Mouse (Mus musculus) T-helper 1 cell (primary cell): Measurements from ENCODE around the gene Stat5b.

Source experiments
- in situ Hi-C: fragments of 300-600 bp; cut with MboI, MseI; formaldehyde crosslinking; loops from one replicate; pipeline ENCODE4 v1.15.1; 2025; ENCODE audit warnings: high pct_unique_total_duplicates

The Stat5b gene

GRCm38 (mm10) chr11:100870256-100870967 is 19.9 kb upstream of the Stat5b start:
- in situ Hi-C loops = loop anchor here (5.0 kb wide), 1 partner anchor 73 kb away; no protein-coding TSS in a partner anchor

DNA sequence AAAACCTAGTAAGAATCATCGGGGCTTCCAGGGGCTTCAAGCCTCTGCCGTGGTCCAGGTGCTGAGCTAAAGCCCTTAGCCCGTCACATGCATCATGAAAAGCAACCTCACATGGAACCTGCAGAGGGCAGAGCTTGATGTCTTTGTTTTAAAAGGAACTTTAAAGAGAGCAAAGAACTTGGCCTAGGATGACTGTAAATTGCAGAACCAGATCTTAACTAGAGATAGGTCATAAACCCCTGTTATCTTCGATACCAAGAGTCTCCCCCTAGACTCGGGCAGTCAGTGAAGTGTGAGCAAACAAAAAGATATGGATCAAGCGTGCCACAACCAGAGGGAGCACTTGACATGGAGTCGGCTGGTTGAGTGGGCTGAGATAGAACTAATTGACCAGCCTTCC is 15.1 kb upstream of the Stat5b start:
- in situ Hi-C loops = no loop called here

GRCm38 (mm10) chr11:100863141-100863540 is 12.6 kb upstream of the Stat5b start:
- in situ Hi-C loops = no loop called here

DNA sequence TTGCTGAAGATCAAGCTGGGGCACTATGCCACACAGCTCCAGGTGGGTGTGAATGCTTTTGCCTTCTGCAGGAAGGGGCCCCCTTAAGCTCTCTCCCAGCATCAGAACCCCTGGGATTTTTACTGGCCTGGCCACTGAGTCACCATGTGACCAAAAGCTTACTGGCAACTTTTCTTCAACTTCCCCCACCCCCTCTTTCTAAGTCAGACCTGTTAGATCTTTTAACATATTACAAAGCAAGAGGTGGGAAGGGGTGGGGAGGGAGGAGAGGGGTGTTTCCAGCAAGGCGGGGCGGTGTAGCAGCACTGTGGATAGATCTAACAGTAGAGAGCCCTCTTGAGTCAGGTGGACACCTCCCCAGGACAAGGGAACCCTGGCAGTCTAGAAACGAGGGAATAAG is 11.3 kb upstream of the Stat5b start:
- in situ Hi-C loops = no loop called here

DNA sequence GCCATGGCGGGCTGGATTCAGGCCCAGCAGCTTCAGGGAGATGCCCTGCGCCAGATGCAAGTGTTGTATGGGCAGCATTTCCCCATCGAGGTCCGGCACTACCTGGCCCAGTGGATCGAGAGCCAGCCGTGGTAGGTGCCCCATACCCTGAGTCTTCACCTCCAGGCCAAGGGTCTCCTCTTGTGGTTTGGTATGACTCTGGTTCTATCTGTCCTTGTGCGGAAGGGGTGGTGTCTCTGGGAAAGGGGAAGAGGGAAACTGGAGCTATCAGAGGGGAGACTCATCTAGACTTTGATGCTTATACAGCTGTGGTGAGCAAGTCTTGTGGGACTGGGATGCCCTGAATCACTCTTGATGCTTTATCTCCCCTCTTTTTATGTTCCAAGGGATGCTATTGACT is 10.8 kb upstream of the Stat5b start:
- in situ Hi-C loops = no loop called here

DNA sequence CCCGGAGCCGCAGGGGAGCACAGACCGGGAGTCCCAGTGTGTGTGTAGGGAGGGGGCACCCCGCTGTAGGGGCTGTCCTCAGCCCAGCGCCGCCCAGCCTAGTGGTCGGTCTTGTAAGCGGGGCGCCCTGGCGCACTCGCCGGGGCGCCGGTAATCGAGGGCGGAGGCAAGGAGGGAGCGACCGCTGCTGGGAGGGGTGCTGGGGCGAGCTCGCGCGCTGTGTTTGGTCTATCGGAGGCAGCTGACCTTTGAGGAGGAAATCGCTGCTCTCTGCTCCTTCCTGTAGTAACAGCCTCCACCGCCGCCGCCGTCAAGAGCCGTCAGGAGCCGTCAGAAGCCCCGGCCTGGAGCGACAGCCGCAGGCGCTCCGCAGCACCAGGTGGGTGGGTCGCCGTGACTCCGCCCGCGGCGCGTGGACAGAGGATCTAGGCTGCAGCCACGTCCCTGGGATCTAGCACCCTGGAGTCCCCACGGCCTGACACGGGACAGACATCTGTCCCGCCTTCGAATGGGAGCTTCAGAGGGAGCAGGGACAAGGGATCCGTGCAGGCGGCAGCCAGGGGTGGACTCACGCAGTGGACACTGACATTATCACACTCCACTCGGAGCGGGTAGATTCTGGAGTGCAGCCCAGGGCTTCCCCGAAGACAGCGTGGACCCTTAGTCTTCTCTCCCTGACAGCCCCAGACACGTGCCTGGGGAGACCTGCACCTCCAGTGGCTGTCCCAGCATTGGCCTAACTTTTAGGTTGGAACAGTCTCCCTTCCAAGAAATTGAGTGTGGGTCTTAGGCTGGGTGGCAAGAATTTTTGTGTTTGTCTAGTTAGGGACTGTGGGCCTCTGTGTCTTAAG is 9.9 kb upstream of the Stat5b start:
- in situ Hi-C loops = no loop called here

- in situ Hi-C loops = no loop called here
These were observed 9.1 kb upstream of the Stat5b start for GRCm38 (mm10) chr11:100859579-100860075.

GRCm38 (mm10) chr11:100858935-100859578 is 8.5 kb upstream of the Stat5b start, which contains the start of gene Stat5a:
TSS of gene Stat5a (plus strand) at chr11:100859351.
- in situ Hi-C loops = no loop called here

DNA sequence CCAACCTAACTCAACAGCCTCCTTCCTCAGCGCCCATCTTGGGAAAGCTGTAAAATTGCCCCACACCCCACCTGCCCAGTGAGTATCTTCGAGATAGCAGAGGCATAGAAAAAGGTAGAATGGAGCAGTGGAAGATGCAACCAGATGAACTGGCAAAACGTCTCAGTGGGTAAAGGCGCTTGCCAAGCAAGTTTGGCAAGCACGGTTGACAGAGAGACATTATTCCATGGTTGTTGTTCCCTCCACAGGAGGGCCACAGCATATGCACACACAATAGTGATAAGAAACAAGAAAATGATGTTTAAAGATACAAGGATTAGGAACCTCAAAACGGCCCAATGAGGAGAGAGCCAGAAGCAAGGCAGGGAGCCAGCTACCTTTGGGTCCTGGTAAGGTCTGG is 7.4 kb upstream of the Stat5b start:
- in situ Hi-C loops = no loop called here

GRCm38 (mm10) chr11:100855178-100855577 is 4.7 kb upstream of the Stat5b start:
- in situ Hi-C loops = no loop called here

DNA sequence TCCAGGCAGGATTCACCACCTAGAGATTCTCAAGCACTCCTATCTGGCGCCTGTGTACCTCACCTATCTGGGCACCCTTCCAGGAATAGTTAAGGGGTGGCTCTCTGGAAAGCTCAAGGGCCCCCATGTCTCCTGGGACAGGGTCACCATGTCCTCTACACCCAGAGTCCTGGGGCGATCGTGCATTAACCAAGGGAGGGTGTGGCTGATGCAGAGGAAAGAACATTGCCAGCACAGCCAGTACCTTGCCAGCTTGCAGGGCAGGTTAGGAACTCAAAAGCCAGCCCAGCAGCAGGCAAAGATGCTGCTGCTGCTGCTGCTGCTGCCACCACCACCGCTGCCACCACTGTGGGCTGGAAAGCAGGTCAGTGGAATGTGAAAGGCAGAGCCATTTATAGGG is 3.7 kb upstream of the Stat5b start:
- in situ Hi-C loops = no loop called here

DNA sequence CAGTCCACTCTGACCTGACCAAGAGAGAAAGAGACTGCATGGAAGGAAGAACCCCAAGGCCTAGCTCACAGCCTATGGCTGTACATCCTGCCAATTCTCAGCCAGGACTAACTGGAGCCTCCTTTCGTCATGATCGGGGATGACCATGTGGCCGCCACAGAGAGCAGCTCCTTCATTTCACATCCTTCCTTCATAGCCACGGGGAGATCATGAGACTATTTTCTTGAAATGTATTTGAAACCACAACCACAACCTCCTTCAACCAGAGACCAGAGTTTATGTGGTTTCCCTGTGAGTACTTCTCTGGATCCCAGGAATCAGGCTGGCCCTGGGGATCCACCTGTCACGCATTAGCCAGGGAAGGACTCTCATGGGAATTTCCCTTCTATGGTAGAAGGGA is 2.5 kb upstream of the Stat5b start:
- in situ Hi-C loops = no loop called here

DNA sequence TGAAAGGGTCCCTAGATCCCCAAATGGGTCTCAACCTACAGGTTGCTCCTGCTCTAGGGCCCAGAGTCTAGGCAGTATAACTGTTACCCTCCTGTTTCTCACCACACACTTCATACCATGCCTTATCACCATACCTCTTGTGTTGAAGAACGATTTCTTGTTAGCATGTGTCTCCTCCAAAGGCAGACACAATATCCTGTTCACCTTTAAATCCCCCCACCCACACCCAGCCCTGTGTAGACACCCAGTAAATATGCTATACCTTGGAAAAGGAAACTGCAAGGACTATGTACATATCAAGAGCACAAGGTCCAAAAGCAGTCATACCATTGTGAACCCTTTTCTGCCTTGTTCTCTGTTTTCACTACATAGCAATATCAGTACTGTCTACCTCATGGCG is 1.6 kb upstream of the Stat5b start:
- in situ Hi-C loops = no loop called here

GRCm38 (mm10) chr11:100850778-100851528 is 429 bp upstream of the Stat5b start:
- in situ Hi-C loops = no loop called here

- in situ Hi-C loops = no loop called here
These were observed 977 bp downstream of the Stat5b start for GRCm38 (mm10) chr11:100849456-100850037.

- in situ Hi-C loops = no loop called here
These were observed 1.6 kb downstream of the Stat5b start for GRCm38 (mm10) chr11:100848789-100849379.

GRCm38 (mm10) chr11:100848080-100848479 is 2.4 kb downstream of the Stat5b start:
- in situ Hi-C loops = no loop called here

GRCm38 (mm10) chr11:100847572-100847971 is 3.0 kb downstream of the Stat5b start:
- in situ Hi-C loops = no loop called here

- in situ Hi-C loops = no loop called here
These were observed 4.7 kb downstream of the Stat5b start for GRCm38 (mm10) chr11:100845793-100846192.

GRCm38 (mm10) chr11:100844121-100844520 is 6.4 kb downstream of the Stat5b start:
- in situ Hi-C loops = no loop called here
